Mouse (Mus musculus): Measurements from ENCODE around the gene Thap7. TPM values are rescaled to one million over a fixed set of nuclear protein-coding genes. Genes with fewer than 3 reads are reported as not detected.

Thap7 gene
- 10 to 100 TPM; 15.8 to 16.0 TPM for total RNA-seq (2021)
- long read RNA-seq, experiment 1, transcript Thap7-202 (4 exons, 734 nt), result major isoform, 7 of 12 reads
- long read RNA-seq, experiment 1, partial matches to known transcripts, result 0 of 12 reads
- long read RNA-seq, experiment 1, other reads (novel, unspliced or antisense), result 1 of 12 reads
- long read RNA-seq, experiment 2, transcript Thap7-201 (5 exons, 1,248 nt), result major isoform, 9 of 21 reads
- long read RNA-seq, experiment 2, transcript Thap7-202 (4 exons, 734 nt), result minor isoform, 7 of 21 reads
- long read RNA-seq, experiment 2, partial matches to known transcripts, result 1 of 21 reads
- long read RNA-seq, experiment 2, other reads (novel, unspliced or antisense), result 2 of 21 reads

DNA sequence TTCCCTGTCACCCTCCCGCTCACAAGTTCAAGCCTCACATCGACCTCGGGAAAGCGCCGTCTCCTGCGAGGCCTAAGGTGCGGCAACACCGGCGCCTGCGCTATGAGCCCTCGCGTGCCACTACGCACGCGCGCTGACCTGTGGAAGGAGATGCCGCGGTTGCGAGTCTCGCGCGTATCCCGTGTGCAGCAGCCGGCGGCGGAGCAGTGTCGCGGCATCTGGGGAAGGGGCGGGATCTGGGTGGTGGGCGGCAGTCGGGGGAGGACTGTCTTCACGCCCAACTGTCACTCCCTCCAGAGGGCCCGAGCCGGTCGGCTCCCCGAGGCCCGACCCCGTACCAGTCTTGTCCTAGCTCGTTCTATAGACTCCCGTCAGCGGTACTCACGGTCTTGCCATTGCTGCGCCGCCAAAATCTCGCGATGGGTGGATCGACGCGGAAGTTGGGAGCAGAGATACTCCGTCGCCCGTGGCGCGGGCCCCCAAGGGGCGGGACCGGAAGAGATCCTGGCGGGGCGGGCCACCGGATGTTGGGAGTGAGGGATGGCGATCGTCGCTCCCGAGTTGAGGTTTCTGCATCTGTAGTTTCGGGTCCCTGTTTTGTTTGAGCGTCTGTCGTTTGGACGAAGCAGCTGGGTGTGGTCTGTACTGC is at the start of gene Thap7:
Gene Thap7 (minus strand): TSS at position 497 of the 649 bp plus-strand sequence.
- TF ChIP-seq CTCF (IDR thresholded peaks at IDR 0.05), result no peak
- intact Hi-C loops (cut with DNase I), result loop anchor here (2.0 to 5.0 kb wide), 3 partner anchors 22 to 123 kb away; partner anchors contain the start of genes Lztr1, Pi4ka and Snap29
- H3K27ac ChIP-seq, result peak within 1 kb of the TSS; percentile 99
- peak within 1 kb of the TSS; percentile 94 for H3K4me3 ChIP-seq
- peak; percentile 98 for DNase-seq

DNA sequence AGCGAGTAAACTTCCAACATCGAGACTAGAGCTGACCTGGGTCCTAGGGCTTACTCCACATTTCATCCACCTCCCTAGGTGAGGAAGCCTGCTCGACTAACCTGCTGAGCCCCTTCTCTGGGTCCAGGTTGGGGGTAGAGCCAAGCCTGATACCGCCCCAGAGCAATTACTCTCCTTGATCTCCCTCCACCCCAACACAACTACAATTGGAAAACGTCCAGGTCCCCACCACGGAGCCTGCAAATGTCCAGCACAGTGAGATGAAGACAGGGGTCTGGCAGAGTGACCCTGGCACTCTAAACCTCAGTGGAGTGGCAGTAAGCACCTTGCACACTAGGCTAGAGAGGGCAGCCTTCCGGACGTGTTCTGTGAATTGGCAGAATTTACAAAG is 45.9 kb upstream of the Thap7 start:
- H3K4me3 ChIP-seq, result peak overlapping the region; percentile 80
- DNase-seq, result no peak
- TF ChIP-seq CTCF (IDR thresholded peaks at IDR 0.05), result no peak
- H3K27ac ChIP-seq, result no peak overlapping the region
- intact Hi-C loops (cut with DNase I), result no loop called here

DNA sequence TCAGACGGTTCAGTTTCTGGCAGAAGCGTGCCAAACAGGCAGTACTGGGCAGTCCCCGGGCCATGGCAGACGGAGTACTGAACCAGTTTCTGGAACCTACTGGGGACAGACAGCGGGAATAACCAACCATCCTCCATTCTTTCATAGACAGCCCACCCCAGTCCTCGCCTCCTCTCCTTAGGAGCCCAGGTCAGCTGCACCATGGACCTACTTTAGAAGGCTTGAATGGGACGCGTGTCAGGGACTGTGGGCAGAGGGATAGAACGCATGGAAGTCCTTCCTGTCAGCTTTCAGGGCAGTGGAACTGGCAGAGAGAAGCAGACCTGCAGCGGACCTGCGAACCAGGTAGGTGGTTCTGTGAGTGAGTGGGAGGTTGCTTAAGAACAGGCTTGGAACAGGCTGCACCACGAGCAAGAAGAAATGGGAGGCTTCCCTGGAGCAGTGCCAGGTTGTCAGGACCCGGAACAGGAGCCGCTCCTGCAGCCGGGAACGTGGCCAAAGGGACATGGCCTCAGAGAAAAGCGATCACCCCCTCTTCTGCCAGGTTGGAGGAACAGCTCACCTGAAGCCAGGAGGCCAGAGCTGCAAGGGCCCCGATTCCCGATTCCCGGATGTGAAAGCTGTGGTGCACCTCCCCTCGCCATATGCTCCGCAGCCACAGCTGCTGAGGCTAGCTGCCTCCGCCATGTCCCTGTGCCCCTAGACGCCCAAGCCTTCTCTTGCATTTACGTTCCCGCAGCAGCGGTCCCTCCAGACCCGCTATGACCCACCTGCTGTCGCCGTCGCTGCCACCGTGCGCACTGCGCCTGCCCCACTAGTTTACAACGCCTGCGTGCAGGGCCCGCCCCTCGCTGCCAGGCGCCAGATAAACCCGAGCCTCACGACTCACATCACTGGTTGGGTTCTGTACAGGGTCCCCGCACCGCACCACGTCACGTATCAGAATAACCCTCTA is 45.2 kb upstream of the Thap7 start:
- intact Hi-C loops (cut with DNase I), result no loop called here
- Histone ChIP-seq H3K27ac (peak overlapping the region; percentile 31; the same call in 1 of the 2 replicates), H3K4me3 (peak overlapping the region; percentile 80)
- DNase-seq, result peak; percentile 63
- no peak for TF ChIP-seq CTCF (IDR thresholded peaks at IDR 0.05)

DNA sequence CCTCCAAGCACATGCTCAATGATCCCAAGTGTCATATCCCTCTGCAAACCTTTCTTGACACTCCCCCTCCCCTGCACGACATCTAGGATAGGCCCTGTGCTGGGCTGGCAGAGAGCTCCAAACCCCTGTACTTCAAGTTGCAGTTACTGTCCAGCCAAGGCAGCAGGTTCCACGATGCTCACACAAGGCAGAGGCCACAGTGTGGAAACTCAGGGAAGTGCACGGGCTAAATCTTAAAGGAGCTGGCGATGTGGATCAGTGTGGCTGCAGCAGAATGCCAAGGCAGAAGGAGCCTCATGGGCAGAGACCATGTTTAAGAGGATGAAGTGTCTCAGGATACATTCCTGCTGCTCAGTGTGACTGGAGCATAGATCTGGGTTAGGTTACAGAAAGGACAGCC is 35.2 kb upstream of the Thap7 start:
- no peak; the same call in 1 of the 2 replicates for TF ChIP-seq CTCF (IDR thresholded peaks at IDR 0.05)
- H3K27ac ChIP-seq, result no peak overlapping the region
- no peak for DNase-seq
- intact Hi-C loops (cut with DNase I), result no loop called here
- no peak overlapping the region for H3K4me3 ChIP-seq

DNA sequence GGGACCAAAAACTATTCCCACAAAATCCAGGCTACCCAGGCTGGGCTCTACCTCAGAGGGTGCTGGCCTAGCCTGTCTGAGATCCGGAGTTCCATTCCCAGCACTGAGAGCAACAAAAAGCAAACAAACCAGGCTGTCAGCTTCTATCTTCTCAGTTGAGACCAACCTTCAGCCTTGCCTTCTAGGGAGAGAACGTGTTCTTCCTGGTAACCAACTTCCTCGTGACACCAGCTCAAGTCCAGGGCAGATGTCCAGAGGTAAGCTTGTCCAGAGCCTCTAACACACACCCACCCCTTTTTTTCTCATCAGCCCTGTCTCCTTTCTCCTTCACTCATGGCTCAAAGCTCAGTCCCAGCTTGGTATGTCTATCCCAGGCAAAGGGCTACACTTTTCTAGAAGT is 33.8 kb upstream of the Thap7 start:
- intact Hi-C loops (cut with DNase I), result no loop called here
- no peak for TF ChIP-seq CTCF (IDR thresholded peaks at IDR 0.05)
- H3K4me3 ChIP-seq, result no peak overlapping the region
- no peak for DNase-seq
- no peak overlapping the region for H3K27ac ChIP-seq

DNA sequence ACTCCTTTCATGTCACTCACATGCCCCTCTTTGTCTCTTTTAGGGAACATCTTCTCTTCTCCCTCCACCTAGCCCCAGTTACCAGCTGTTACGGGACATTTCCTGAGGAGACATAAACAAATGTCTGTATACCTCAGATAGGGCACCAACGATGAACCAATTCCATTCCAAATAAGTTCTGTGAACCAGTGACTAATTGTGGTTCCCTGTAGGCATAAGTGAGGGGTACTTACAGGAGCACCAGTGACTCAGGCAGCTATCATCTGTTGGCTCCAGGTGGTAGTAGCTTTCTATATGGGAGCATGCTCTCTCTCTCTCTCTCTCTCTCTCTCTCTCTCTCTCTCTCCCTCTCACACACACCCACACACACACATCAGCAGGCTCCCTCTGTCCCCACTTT is 33.3 kb upstream of the Thap7 start:
- TF ChIP-seq CTCF (IDR thresholded peaks at IDR 0.05), result no peak
- H3K4me3 ChIP-seq, result no peak overlapping the region
- intact Hi-C loops (cut with DNase I), result no loop called here
- H3K27ac ChIP-seq, result no peak overlapping the region
- DNase-seq, result no peak

DNA sequence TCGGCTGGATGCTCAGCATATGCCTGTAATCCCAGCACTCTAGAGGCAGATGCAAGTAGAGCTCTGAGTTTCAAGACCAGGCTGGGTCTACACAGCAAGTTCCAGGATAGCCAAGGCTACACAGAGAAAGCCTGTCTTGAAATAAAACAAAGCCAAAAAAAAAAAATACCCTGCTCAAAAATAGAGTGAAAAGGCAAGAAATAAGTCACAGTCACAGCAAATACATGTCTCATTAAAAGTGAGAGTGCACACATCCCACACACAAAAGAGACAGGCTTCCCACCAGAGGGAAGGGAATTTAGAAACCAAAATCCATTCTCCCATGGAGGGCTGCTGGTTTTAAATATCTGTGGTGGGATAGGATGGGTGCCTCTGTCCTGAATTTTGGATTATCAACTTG is 32.6 kb upstream of the Thap7 start:
- no peak for TF ChIP-seq CTCF (IDR thresholded peaks at IDR 0.05)
- Histone ChIP-seq H3K4me3 (no peak overlapping the region), H3K27ac (no peak overlapping the region)
- no peak for DNase-seq
- intact Hi-C loops (cut with DNase I), result no loop called here

DNA sequence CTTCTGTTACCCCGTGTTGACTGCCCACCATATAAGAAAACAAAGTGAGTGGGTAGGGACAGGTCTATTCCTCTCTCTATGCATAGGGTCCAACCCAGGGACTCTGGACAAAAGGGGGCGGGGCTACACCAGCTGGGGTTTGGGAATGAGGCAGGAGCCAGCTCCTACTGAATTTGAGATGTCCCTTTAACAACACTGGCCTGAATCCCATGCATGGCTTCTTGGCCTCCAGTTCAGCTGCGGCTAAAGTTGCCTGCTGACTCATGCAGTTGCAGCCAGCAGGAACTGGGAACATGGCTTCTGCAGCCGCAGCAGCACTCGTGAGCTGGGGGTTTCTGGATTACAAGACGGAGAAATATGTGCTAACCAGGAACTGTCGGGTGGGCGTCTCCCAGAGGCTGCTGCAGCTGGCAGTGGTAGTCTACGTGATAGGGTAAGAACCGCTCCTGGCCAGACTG is 30.8 kb upstream of the Thap7 start, which contains the start of gene P2rx6:
Gene P2rx6 (plus strand): TSS at position 135 of the 458 bp plus-strand sequence.
- DNase-seq, result peak; percentile 83
- Histone ChIP-seq H3K27ac (peak within 1 kb of the TSS; percentile 87), H3K4me3 (peak within 1 kb of the TSS; percentile 79)
- no peak for TF ChIP-seq CTCF (IDR thresholded peaks at IDR 0.05)
- intact Hi-C loops (cut with DNase I), result no loop called here

DNA sequence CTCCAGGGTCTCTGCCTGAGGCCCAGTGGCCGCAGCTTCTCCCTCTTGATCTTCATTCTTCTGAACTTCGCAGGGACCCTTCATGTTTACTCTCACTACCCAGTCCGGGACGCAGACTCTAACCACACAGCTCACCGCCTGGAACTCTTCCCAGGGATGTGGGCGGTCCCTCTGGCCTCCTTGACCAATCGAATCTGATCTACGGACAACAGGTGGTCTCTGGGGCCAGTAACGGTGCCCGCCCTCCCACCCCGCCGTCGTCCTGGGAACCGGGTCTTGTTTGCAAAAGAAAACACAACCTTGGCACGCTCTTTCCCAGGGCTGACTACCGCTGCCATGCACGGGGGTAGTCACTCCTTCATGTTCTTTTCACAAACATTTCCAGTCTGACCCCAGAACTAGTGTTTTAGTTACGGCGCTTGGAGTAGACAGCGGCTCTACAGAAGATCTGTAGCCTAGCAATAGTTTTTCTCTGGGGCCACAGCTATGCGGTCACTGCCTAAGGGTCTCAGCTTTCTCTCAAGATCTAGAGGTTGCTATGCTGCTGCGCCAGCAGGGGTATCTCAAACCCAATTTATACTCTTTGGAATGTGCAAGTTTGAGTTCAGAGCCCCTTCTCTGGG is 30.3 kb upstream of the Thap7 start, which contains the start of gene Lrrc74b:
Gene Lrrc74b (minus strand): TSS at position 120 of the 623 bp plus-strand sequence.
- TF ChIP-seq CTCF (IDR thresholded peaks at IDR 0.05), result no peak
- Histone ChIP-seq H3K27ac (peak within 1 kb of the TSS; percentile 87), H3K4me3 (peak within 1 kb of the TSS; percentile 79)
- DNase-seq, result peak; percentile 91
- intact Hi-C loops (cut with DNase I), result no loop called here

DNA sequence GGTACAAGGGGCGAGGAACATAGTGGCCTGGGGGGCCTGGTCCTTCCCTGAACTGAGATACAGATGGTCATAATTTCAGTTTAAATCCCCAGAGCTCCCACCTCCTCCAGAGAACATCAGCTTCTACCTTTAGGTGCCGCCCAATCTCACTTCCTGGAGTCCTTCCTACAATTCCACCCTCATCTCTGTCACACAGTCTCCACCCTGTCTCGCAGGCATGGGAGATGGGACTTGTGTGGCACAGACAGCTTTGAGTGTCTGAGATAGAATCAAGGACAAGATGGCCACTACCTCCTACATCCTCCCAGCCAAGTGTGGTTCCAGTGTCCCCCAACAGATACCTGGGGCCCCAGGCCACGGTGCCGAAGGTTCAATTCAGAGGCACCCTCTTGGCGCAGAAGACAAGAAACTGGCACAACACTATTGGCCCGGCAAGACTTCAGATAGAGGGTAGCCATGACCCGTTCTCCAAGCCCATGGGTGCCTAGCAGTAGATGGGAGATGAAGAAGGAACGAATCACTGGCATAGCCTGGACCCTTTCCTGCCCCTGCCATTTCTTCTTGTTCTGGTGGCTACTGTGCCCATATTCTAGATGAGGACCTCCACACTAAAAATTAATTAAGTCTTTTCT is 28.6 kb upstream of the Thap7 start:
- Histone ChIP-seq H3K27ac (no peak overlapping the region), H3K4me3 (no peak overlapping the region)
- no peak for DNase-seq
- TF ChIP-seq CTCF (IDR thresholded peaks at IDR 0.05), result no peak
- intact Hi-C loops (cut with DNase I), result loop anchor here (2.0 kb wide), 1 partner anchor 59 kb away; the partner anchor contains the start of gene Smpd4

DNA sequence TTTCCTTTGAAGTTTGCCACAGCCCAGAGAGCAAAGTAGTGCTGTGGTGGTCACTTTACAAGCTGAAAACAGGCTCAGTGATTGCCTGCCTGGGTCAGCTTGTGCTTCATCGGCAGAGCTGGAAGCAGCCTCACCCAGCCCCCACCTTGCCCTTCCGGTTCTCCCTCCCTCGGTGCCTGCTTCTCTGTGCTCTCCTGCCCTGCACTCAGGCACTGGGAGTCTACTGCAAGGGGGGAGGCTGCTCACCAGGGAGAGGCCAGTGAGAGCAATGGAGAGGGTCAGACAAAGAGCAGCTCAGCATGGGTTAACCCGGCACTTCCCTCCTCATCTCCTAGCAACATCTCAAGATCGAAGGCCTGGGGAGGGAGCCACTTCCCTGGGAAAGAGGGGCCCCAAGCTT is 27.9 kb upstream of the Thap7 start:
- no peak overlapping the region for H3K27ac ChIP-seq
- intact Hi-C loops (cut with DNase I), result loop anchor here (2.0 kb wide), 1 partner anchor 60 kb away; the partner anchor contains the start of gene Smpd4

More for the DNA sequence above, 27.9 kb upstream of the Thap7 start:
- no peak for DNase-seq
- H3K4me3 ChIP-seq, result no peak overlapping the region
- no peak for TF ChIP-seq CTCF (IDR thresholded peaks at IDR 0.05)

All from gastrocnemius, adult 2 months (tissue).